Mouse (Mus musculus) frontal cortex, adult 2 months (tissue): ENCODE measurements at regions not wholly inside any gene's neighbourhood (a gene's known extent, or its start where the extent isn't known, plus 50 kb on each side); places are given as distances from the start of the nearest gene placed in this dataset.

Experiments used
- DNase-seq, 2 experiments: peaks; one replicate each; pipeline ENCODE4 v3.0.0; 2022; ENCODE audit warnings: low spot score in 1 of 2; ENCODE audit errors: extremely low spot score in 1 of 2

DNA sequence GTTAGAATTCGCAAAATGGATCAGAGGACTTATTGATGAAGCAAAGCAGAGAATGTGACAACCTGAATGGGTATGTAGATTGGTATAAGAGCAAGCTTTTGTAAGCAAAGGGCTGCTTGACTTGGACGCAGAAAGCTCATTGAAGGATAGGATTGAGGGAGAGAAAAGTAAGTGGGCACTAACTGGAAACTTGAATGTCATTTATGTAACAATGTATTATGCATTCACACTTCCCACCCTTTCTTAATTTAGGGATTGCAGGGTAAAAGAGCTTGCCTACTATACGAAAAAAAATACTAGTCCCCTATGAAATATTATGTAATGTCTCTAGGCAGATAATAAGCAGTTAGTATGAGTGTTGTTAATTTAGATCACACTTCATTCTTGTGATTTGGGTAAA is 713.4 kb downstream of the Slitrk5 start:
- peak in 1 of 2 experiments; percentile 37 for DNase-seq
